Mouse (Mus musculus): ENCODE results near the gene Gm49369. TPM values are rescaled to one million over a fixed set of nuclear protein-coding genes. Genes with fewer than 3 reads are reported as not detected.
"Not testable (repeated sequence)": the region's sequence is repeated elsewhere in the genome, so short reads cannot be mapped to it uniquely, and the experiment has no call there.

Gm49369 gene
- polyA plus RNA-seq, 1 experiment from 2014 or later: not detected

DNA sequence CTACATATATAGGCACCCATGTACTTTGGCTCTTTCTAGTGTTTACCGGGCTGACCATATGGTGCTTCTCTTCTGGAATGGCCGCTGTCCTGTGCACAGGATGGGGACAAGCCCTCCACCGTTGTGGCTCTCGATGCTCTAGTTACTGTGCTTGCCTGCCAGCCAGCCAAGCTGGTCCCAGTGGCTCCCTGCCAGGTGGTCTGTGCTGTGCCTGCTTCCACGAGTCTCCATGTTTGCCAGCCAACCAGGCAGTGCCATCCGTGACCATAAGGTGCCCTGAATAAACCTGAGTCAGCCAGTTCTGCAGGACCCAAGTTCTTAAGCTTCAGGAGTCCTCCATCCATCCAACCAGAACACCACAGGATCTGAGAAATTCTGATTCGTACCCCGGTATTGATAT is 47.3 kb downstream of the Gm49369 start:
- Histone ChIP-seq H3K4me3 (ENCODE audit: low read depth, low read length) (no peak overlapping the region), H3K36me3 (ENCODE audit: control insufficient read depth, insufficient read depth, low read length) (no peaks in the 10 kb centered on the region), H3K27ac (ENCODE audit: low read depth, low read length) (no peak overlapping the region), H3K9ac (ENCODE audit: low read depth, low read length) (no peak overlapping the region), H3K27me3 (replicated peaks; ENCODE audit: control insufficient read depth, insufficient read depth, low read length) (no peaks in the 10 kb centered on the region), H3K4me1 (replicated peaks; ENCODE audit: control insufficient read depth, insufficient read depth, low read length) (peaks cover 21% of the 10 kb centered on the region), H3K9me3 (ENCODE audit: control insufficient read depth, low read length) (no peaks in the 10 kb centered on the region), H3K4me2 (no peak overlapping the region)
- WGBS: 89% methylated on average over 8 of the region's 8 CpGs
- ATAC-seq (replicated peaks; ENCODE audit: low FRiP score) (no peak), DNase-seq (ENCODE audit: low spot score) (no peak)

DNA sequence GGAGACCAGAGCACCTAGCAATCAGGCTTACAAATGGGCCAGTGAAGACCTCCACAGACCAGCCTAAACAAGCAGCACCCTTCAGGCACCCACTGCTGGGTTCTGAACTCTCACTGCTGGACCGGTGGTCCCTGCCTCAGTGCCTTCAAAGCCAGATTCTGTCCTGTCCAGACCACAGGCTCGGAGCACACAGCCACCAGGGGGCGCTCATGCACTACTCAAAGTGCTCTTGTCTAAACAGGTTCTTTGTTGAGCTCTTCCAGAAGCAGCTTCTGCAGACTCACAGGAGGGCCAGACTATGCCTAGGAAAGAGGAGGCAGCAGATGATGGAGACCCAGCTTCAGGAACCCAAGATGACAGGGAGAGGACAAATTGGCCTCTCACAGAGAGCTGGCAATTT is 48.2 kb downstream of the Gm49369 start:
- peak; percentile 88 for DNase-seq (ENCODE audit: low spot score)
- H3K4me3 ChIP-seq (ENCODE audit: low read depth, low read length): no peak overlapping the region
- ATAC-seq (replicated peaks; ENCODE audit: low FRiP score): peak; percentile 64
- no peaks in the 10 kb centered on the region for H3K36me3 ChIP-seq (ENCODE audit: control insufficient read depth, insufficient read depth, low read length)
- no peak overlapping the region for H3K27ac ChIP-seq (ENCODE audit: low read depth, low read length)
- H3K27me3 ChIP-seq (replicated peaks; ENCODE audit: control insufficient read depth, insufficient read depth, low read length): no peaks in the 10 kb centered on the region
- no peak overlapping the region for H3K4me2 ChIP-seq
- H3K9me3 ChIP-seq (ENCODE audit: control insufficient read depth, low read length): no peaks in the 10 kb centered on the region
- no peak overlapping the region for H3K9ac ChIP-seq (ENCODE audit: low read depth, low read length)
- H3K4me1 ChIP-seq (replicated peaks; ENCODE audit: control insufficient read depth, insufficient read depth, low read length): peaks cover 26% of the 10 kb centered on the region
- 1% methylated on average over 3 of the region's 3 CpGs for WGBS

DNA sequence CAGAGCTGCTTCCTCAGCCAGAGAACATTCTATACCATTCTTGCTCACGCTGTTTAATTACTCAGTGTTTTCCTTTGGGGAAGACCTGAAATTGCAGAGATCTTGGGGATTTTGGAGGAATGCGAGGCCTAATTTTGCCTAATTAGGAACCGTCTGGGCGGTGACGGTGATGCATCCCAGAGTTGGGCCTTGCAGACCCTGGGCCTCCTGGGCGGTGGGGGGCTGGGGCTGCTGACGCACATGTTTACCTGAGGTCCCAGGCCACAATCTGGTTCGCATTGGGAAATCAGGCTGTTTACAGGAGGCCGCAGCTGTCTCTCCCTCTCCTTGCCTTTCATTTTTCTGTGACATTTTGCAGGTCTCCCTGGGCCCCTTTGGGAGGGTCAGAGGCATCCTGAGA is 49.7 kb downstream of the Gm49369 start:
- ATAC-seq (replicated peaks; ENCODE audit: low FRiP score); DNase-seq (ENCODE audit: low spot score); H3K27ac ChIP-seq (ENCODE audit: low read depth, low read length): not testable (repeated sequence)

DNA sequence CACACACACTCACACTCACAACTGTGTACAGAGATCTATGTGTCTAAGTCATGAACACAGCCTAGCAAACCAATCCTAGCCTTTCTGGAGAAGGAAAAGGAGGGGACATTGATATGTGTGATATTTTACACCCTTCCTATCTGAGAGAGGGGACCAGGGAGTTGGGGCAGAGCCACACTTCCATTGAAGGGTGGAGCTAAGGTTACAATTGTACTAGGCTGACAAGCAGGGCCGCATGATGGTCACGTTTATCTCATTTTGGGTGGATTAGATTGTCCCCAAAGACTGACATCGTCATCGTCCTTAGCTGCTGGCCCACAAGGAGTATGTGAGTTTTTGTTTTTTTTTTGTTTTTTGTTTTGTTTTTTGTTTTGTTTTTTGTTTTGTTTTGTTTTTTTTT is 51.2 kb downstream of the Gm49369 start:
- H3K27ac ChIP-seq (ENCODE audit: low read depth, low read length): no peak overlapping the region
- H3K36me3 ChIP-seq (ENCODE audit: control insufficient read depth, insufficient read depth, low read length): no peaks in the 10 kb centered on the region
- DNase-seq (ENCODE audit: low spot score) (no peak), ATAC-seq (replicated peaks; ENCODE audit: low FRiP score) (no peak; the same call in 1 of the 2 replicates)
- peaks cover 26% of the 10 kb centered on the region for H3K4me1 ChIP-seq (replicated peaks; ENCODE audit: control insufficient read depth, insufficient read depth, low read length)
- 30% methylated on average over 4 of the region's 4 CpGs for WGBS
- H3K27me3 ChIP-seq (replicated peaks; ENCODE audit: control insufficient read depth, insufficient read depth, low read length): no peaks in the 10 kb centered on the region
- H3K4me2 ChIP-seq: no peak overlapping the region
- H3K9ac ChIP-seq (ENCODE audit: low read depth, low read length): no peak overlapping the region
- H3K9me3 ChIP-seq (ENCODE audit: control insufficient read depth, low read length): no peaks in the 10 kb centered on the region
- no peak overlapping the region for H3K4me3 ChIP-seq (ENCODE audit: low read depth, low read length)

More for the DNA sequence above, 49.7 kb downstream of the Gm49369 start:
- 85% methylated on average over 4 of the region's 9 CpGs for WGBS
- H3K9me3 ChIP-seq (ENCODE audit: control insufficient read depth, low read length); H3K9ac ChIP-seq (ENCODE audit: low read depth, low read length); H3K36me3 ChIP-seq (ENCODE audit: control insufficient read depth, insufficient read depth, low read length); H3K4me3 ChIP-seq (ENCODE audit: low read depth, low read length); H3K27me3 ChIP-seq (replicated peaks; ENCODE audit: control insufficient read depth, insufficient read depth, low read length); H3K4me2 ChIP-seq: not testable (repeated sequence)
- H3K4me1 ChIP-seq (replicated peaks; ENCODE audit: control insufficient read depth, insufficient read depth, low read length): peaks cover 26% of the 10 kb centered on the region

DNA sequence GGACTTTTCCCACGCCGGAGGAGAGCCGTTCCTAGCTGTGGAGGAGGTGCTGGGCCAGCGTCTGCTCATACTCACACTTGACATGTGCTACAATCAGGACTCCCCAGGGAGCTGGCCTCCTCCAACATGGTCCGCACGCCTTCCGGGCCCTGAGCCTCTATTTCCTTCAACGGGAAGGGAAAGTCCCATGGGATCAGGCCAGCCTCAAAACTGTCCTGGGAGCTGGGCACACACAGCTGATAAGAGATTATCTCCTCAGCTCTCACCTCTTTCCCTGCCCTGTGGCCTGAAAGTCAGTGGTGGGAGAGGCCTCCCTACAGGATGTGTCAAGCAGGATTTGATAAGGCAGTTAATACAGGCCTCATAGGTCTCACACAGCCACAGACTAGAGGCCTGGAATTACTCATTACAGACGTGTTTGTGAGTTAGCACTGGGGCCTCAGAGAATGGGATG is 52.2 kb downstream of the Gm49369 start:
- 29% methylated on average over 9 of the region's 9 CpGs for WGBS
- Histone ChIP-seq H3K9ac (ENCODE audit: low read depth, low read length) (no peak overlapping the region), H3K27me3 (replicated peaks; ENCODE audit: control insufficient read depth, insufficient read depth, low read length) (no peaks in the 10 kb centered on the region), H3K36me3 (ENCODE audit: control insufficient read depth, insufficient read depth, low read length) (no peaks in the 10 kb centered on the region), H3K4me2 (no peak overlapping the region), H3K27ac (ENCODE audit: low read depth, low read length) (peak overlapping the region; percentile 67), H3K4me3 (ENCODE audit: low read depth, low read length) (no peak overlapping the region), H3K9me3 (ENCODE audit: control insufficient read depth, low read length) (no peaks in the 10 kb centered on the region), H3K4me1 (replicated peaks; ENCODE audit: control insufficient read depth, insufficient read depth, low read length) (peaks cover 26% of the 10 kb centered on the region)
- DNase-seq (ENCODE audit: low spot score) (no peak), ATAC-seq (replicated peaks; ENCODE audit: low FRiP score) (peak; percentile 67)

DNA sequence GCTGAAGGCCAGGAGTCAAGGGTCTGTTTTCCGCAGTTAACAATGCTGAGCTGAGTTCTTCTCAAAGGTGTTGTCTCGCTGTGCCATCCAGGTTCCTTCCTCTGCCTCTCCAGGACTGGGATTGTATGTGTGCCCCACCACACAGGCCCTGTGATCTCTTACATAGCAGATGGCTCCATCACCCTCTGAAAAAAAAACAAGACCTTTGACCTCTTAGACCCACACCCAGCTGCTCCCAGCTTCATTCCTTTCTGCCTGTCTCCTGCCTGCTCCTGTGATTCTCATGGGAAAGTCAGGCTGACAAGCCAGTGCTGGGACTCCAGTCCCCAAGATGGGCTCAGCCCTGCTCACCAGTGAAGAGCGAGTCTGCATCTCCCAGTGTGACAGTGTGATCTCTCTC is 54.0 kb downstream of the Gm49369 start:
- Histone ChIP-seq H3K4me3 (ENCODE audit: low read depth, low read length) (no peak overlapping the region), H3K4me1 (replicated peaks; ENCODE audit: control insufficient read depth, insufficient read depth, low read length) (peaks cover 17% of the 10 kb centered on the region), H3K27me3 (replicated peaks; ENCODE audit: control insufficient read depth, insufficient read depth, low read length) (no peaks in the 10 kb centered on the region), H3K36me3 (ENCODE audit: control insufficient read depth, insufficient read depth, low read length) (no peaks in the 10 kb centered on the region), H3K9me3 (ENCODE audit: control insufficient read depth, low read length) (no peaks in the 10 kb centered on the region), H3K27ac (ENCODE audit: low read depth, low read length) (no peak overlapping the region), H3K9ac (ENCODE audit: low read depth, low read length) (no peak overlapping the region), H3K4me2 (no peak overlapping the region)
- no peak for ATAC-seq (replicated peaks; ENCODE audit: low FRiP score)
- WGBS: 56% methylated on average over 3 of the region's 3 CpGs
- no peak for DNase-seq (ENCODE audit: low spot score)

DNA sequence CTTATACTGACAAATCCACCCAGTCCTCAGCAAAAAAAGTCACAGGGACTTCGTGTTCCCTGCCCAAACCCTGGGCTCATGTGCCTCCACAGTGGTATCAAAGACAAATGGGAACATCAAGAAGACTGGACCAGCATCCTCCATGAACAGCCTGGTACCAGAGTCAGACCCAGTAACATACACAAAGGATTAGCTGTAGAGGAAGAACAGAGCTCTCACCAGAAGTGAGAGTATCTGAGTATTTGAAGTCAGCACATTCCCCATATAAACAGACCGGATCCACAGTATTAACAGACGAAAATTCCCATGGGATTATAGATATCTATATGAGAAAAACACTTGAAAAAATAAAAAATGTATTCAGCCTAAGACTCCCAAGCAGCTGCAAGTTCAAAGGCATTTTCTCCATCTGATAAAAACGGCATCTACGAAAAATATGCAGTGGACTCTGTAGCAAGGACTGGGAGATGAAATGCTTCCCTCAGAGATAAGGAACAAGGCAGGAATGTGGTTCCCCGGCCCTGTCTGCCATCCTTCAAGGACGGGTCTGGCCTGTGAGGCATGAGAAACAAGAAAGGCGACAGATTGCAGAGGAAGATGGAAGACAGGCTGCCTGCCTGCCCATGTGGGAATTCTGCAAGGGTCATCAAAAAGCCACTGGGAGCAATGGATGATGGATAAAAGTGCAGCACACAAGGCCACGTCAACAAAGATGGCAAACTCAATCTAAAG is 55.6 kb downstream of the Gm49369 start:
- Histone ChIP-seq H3K4me3 (ENCODE audit: low read depth, low read length) (no peak overlapping the region), H3K36me3 (ENCODE audit: control insufficient read depth, insufficient read depth, low read length) (no peaks in the 10 kb centered on the region), H3K9me3 (ENCODE audit: control insufficient read depth, low read length) (no peaks in the 10 kb centered on the region), H3K4me2 (no peak overlapping the region), H3K27ac (ENCODE audit: low read depth, low read length) (peak overlapping the region; percentile 55; the same call in 1 of the 2 replicates), H3K4me1 (replicated peaks; ENCODE audit: control insufficient read depth, insufficient read depth, low read length) (peaks cover 17% of the 10 kb centered on the region), H3K27me3 (replicated peaks; ENCODE audit: control insufficient read depth, insufficient read depth, low read length) (no peaks in the 10 kb centered on the region), H3K9ac (ENCODE audit: low read depth, low read length) (no peak overlapping the region)
- DNase-seq (ENCODE audit: low spot score) (no peak), ATAC-seq (replicated peaks; ENCODE audit: low FRiP score) (no peak)
- WGBS: 39% methylated on average over 9 of the region's 9 CpGs

DNA sequence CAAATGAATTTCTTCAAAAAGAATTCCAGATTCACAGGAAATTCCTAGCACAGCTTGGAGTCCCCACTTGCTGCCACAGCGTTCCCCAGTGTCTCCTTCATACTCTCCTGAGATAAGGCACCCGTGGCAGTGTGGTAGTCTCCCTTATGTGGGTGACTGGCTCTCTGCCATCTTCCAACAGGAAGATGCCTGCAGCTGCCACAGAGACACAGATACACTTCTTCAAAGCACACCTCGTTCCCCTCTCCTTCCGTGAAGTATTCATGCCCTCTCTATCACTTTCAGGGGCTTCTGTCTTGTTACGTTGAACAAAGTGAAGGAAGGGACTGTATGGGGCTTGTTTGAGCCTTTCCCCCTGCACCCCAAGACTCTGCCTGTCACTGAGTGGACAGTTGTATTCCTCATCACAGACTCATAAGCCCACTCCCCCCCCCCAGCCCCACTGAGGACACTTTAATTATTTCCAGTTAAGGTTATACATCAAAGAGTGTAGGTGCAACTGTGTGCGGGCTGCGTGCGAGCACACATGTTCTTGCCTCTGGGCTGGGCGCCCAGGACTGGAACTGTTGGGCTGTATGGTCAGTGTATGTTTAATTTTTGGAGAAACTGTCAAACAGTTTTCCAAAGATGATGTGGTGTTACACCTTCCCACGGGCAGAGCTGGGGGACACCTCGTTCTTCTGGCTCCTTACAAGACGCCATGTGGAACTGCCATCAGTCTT is 58.9 kb downstream of the Gm49369 start:
- H3K4me2 ChIP-seq: no peak overlapping the region
- H3K36me3 ChIP-seq (ENCODE audit: control insufficient read depth, insufficient read depth, low read length): no peaks in the 10 kb centered on the region
- ATAC-seq (replicated peaks; ENCODE audit: low FRiP score): no peak
- H3K27ac ChIP-seq (ENCODE audit: low read depth, low read length): no peak overlapping the region
- H3K4me1 ChIP-seq (replicated peaks; ENCODE audit: control insufficient read depth, insufficient read depth, low read length): no peaks in the 10 kb centered on the region
- no peak overlapping the region for H3K4me3 ChIP-seq (ENCODE audit: low read depth, low read length)
- H3K9me3 ChIP-seq (ENCODE audit: control insufficient read depth, low read length): no peaks in the 10 kb centered on the region
- WGBS: 79% methylated on average over 12 of the region's 12 CpGs
- H3K9ac ChIP-seq (ENCODE audit: low read depth, low read length): no peak overlapping the region
- DNase-seq (ENCODE audit: low spot score): no peak
- H3K27me3 ChIP-seq (replicated peaks; ENCODE audit: control insufficient read depth, insufficient read depth, low read length): no peaks in the 10 kb centered on the region

DNA sequence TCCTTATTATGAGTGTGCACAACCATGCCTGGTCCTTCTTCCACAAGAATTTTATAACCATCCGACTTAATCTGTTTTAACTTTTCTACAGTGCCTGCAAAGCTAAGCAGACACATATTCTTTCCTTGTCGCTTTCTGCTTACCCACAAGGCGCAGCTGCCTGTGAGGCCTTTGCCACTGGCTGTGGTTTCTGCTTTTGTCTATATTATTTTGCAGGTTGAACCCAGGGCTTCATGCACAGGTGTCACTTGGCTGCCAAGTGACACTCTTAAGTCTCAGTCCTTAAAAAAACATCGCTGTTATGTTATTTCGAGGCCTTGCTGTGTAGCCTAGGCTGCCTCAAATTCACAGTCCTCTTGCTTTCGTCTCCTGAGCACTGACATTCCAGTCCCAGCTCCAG is 59.8 kb downstream of the Gm49369 start:
- Histone ChIP-seq H3K4me3 (ENCODE audit: low read depth, low read length) (no peak overlapping the region), H3K9ac (ENCODE audit: low read depth, low read length) (no peak overlapping the region), H3K27ac (ENCODE audit: low read depth, low read length) (no peak overlapping the region), H3K9me3 (ENCODE audit: control insufficient read depth, low read length) (no peaks in the 10 kb centered on the region), H3K4me1 (replicated peaks; ENCODE audit: control insufficient read depth, insufficient read depth, low read length) (peaks cover 1% of the 10 kb centered on the region), H3K27me3 (replicated peaks; ENCODE audit: control insufficient read depth, insufficient read depth, low read length) (no peaks in the 10 kb centered on the region), H3K36me3 (ENCODE audit: control insufficient read depth, insufficient read depth, low read length) (no peaks in the 10 kb centered on the region), H3K4me2 (no peak overlapping the region)
- 88% methylated on average over 6 of the region's 6 CpGs for WGBS
- ATAC-seq (replicated peaks; ENCODE audit: low FRiP score) (no peak), DNase-seq (ENCODE audit: low spot score) (no peak)
